Mouse (Mus musculus): ENCODE data around the gene Raet1e.
"Not testable (repeated sequence)": the region's sequence is repeated elsewhere in the genome, so short reads cannot be mapped to it uniquely, and the experiment has no call there.

DNA sequence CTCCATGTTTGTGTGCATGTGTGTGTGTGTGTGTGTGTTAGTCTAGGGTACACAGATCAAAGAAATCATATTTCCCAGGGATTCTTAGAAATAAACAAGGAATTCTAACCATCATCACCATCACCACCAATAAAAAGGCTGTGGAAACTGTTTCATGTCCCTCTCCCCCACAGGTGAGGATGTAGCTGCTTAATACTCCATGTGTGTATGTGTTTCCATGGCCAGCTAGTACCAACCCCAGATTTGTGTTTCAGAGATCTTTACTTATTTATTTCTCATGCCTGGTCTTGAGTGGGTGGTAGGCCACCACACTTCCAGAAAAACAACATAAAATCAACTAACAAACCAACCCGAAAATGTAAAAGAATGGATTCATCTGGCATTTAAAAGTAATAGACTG, 16.2 kb upstream of the Raet1e start:
- not testable (repeated sequence) for TF ChIP-seq CTCF (conservative IDR thresholded peaks at IDR 0.05; ENCODE audit: insufficient read depth, insufficient read length, low read depth, low read length); POLR2A (IDR thresholded peaks at IDR 0.05; ENCODE audit: low read depth, low read length)
